Mouse (Mus musculus) adrenal gland, adult (tissue): ENCODE results near the gene 1700013G24Rik.

Source experiments
- DNase-seq, 2 experiments: peaks; one replicate each; pipeline ENCODE4 v3.0.0; 2022 to 2023; ENCODE audit warnings: low spot score in 1 of 2; ENCODE audit not compliant: inconsistent age in 2 of 2

The 1700013G24Rik gene

GRCm38 (mm10) chr4:137454582-137454981 lies 1.5 kb downstream of the 1700013G24Rik start:
- DNase-seq, result no peak

DNA sequence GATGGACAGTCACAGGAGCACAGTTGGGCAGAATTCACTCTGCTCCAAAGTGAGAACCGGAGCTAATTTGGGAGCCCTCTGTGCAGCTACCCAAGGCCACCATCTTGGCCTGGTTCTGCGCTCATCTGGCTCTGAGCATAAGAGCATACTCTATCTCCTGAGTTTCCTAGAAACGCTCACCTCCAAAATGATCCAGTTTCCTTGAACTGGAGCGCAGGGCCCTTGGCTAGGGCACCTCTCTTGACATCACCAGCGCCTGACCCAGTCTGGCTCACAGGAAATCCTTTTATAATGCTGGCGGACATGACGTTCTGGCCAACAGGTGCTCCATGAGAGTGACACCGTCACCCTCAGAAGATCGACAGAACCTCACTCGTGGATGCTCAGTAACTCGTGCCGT lies 3.5 kb downstream of the 1700013G24Rik start:
- DNase-seq, result no peak

DNA sequence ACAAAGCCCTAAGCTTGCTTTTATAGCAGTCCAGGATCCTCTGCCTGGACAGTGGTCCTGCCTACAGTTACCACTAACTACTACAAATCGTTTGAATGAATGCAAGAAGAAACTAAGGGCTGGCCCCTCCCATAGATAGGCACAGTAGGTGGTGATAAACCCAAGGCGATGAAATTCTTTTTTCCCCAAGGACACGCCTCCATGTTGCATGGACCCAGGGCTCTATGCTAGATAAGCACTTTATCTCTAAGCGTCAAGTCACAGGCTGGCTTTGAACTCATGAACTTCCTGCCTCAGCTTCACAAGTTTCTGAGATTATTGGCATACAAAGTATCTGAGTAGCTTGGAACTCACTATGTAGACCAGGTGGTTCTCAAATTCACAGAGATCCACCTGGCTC lies 4.2 kb downstream of the 1700013G24Rik start:
- no peak for DNase-seq

GRCm38 (mm10) chr4:137458310-137458709 lies 5.2 kb downstream of the 1700013G24Rik start:
- no peak for DNase-seq

DNA sequence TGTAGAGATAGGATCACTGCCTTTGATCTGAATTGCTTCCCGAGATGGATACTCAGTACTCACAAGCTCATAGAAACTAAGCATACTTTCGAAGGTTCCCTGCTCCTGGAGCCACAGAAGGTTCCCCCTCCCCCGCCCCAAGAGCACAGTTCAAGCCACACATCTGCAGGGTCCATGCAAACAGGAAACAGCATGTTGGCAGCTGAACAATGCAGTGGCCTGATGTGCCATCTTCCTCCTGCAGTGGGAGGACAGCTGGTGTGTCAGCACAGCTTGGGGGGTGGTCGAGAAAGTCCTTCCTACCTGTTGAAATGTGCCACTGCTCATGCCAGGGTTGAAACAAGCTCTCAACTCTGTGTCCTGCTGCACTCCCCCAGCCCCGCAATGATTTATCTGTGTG lies 5.8 kb downstream of the 1700013G24Rik start:
- no peak for DNase-seq

GRCm38 (mm10) chr4:137460676-137461075 lies 7.6 kb downstream of the 1700013G24Rik start:
- DNase-seq, result no peak

GRCm38 (mm10) chr4:137461217-137461616 lies 8.1 kb downstream of the 1700013G24Rik start:
- no peak for DNase-seq

DNA sequence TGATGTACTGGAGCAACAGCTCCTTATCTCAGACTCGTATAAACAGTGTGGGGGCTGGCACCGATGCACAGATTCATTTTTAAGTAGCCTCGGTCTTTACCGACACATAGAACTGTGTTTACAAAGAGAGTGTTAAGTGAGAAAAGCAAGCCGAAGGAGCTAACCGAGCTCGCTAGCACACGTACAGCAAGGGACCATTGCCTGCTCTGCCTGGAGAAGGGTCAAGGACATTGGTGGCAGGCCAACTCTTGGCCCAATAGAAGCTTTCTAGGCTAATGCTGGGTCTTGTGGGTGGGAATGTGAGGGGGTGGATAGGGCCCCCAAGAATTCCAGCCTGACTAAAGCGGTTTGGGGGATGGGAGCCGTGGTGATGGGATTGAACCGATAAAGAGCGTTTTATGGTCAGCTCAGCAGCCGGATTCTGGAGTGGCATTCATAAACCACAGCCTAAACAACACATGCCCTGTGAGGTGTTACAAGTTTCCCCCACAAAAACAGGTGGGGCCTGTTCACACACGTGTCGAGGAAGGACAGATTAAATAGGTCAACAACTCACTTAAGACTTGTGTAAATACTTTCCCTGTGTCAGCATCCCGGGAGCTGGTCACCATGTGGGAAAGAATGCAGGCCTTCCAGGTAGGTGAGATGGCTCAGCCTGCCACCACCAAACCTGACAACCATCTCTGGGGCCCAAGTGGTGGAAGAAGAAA lies 9.1 kb downstream of the 1700013G24Rik start:
- DNase-seq, result no peak

- peak; percentile 58 to 72 for DNase-seq
Measured at GRCm38 (mm10) chr4:137465125-137465787, 12.2 kb downstream of the 1700013G24Rik start.

DNA sequence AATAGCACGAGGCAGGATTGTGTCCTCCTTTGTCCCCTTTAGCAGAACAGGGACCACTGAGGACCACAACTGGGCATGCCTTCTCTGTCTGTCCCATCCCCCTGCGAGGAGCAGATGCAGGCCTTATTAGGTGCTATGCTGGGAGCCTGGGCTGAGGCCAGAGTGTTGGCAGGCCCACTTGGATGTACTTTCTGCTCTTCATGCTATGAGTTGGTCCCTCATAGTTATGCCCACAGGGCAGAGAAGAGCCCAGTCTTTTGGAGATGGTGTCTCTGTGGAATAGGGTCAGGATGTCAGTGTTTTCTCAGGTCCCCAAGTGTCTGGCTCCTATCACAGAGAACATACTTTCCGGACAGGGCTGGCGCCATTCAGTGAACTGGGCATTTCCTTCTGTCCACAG lies 13.9 kb downstream of the 1700013G24Rik start:
- DNase-seq, result peak in 1 of 2 experiments; percentile 37

GRCm38 (mm10) chr4:137467525-137467924 lies 14.4 kb downstream of the 1700013G24Rik start:
- DNase-seq, result peak in 1 of 2 experiments; percentile 48

DNA sequence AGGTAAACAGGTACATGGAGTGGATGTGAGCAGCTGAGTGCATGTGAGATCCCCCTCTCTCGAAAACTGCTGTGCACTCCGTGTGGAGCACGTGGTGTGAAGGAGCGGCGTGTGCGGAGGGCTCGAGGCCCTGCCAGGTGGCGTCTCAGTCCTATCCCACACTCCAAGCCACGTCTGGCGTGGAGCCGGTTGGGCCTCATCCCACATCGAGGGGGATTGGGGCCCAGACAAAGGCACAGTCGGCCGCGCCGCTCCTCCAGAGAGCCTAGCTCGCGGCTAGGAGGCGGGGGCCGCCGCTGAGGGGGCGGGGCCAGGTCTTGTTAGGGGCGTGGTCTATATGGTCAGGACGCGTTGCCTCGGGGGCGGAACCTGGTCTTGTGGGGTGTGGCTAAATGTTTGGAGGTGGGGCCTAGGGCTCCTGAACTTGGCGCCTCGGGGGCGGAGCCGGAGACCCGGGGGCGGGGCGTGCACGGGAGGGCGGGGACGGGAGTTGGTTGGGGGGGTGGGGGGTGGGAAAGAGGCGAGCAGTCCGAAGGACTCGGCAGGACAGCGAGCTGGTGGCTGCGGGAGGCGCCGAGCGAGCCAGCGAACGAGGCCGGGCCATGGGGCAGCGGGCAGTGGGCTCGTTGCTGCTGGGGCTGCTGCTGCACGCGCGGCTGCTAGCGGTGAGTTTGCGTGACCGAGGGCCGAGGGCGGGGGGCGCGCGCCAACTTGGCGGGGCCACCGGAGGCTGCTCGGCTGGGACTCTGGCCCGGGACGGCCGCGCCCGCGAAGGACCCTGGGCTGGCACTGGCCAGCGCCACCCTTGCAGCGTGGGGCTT lies 15.4 kb downstream of the 1700013G24Rik start, which contains the start of gene Hspg2:
Gene Hspg2, plus strand, starts transcription at position 510 of the 821 bp plus-strand sequence.
- DNase-seq, result peak; percentile 98 to 99

DNA sequence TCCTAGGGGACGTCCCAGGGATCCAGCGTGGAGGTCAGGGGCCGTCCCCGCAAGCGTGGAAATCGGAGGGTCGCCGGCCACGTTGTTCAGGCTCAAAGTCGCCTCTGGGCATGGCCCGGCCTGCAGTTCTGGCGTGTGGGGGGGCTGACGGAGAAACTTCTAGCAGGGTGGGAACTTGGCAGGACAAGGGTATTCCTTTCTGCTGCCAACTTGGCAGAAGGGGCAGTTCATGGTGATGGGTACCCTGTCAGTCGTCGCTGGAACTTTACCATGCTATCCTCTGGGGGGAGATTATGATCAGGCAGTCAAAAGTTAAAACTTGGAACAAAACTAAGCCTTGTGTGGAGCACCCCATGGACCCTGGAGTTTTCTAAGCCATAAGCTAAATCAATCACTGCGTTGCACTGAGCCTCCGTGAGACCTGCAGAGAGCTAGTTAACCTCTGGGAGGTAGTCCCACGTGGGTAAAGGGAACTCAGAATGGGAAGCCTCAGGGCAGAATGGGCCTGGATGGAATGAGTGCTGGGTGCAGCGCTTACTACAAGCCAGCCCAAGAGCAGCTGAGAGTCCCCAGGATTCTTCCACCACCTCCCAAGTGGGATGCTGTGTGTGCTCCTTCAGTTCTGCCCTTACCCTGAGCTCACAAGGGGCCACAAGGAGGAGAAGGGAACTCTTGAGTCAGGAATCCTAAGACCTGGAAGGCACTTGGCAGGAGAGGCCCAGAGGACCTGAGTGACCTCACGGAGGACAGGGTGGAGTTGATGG lies 16.2 kb downstream of the 1700013G24Rik start:
- DNase-seq, result peak; percentile 48 to 90

DNA sequence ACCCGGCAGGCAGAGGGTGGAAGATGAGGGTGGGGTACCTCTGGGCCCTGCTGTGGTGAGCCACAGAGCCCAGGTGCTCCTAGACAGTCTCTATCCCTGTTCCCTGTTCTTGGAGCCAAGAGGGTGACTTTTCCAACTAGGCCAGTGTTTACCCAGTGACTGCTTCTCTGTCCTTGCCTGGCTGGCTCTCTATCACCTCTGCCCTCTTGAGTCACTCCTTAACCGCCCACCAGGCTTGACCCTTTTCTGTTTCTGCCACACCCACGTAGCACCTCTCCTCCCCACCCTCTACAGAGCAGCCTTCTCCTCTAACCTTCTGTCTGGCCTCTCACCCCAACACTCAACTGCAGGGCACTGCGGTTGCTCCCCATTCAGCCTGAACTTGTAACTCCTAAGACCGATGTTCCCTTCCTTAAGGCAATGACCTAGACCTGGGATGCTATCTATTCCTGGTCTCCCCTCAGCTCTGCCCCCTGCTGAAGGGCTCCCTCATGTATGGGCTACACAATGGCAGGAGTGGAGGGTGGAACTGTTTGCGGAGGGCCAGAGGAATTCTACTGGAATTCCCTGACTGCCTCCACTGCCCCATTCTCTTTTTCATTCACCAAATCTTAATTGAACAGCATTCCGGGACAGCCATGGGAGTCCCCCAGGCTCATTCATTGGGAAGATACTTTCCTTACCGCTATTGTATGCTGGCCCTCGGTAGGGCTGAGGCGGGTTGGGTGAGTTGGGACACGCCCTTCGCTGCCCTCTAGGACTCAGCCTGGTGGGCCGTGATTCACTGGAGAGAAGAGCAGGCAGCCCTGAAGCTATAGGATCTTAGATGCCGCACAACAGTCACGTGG lies 17.0 kb downstream of the 1700013G24Rik start:
- peak; percentile 62 to 84 for DNase-seq

DNA sequence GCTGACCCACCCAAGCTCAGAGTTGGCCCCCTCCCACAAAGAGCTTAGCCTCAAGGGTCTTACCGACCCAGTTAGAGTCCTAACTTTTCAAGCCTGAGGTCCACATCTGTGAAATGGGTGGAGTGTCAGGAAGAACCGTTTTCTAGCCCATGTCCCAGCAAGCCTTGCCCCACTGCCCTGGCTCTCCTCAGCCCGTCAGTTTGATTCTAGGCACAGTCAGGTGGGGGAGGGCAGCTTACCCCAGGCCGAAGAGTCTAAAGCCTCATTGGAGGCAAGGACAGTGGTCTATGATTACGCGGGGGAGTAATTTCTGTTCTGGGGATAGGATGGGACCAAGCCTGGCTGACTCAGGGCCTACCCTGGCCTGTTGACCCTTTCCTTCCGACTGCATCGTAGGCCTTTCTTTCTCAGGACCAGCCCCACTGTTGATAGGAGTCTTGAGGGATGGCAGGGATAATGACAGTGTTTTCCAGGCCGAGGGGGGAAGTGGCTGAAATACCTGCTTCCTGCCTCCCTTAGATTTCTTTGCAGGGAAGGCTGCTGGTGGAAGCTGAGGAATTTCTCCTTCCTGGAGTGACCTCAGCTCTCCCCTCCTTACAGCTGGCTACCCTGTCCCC lies 17.7 kb downstream of the 1700013G24Rik start:
- peak; percentile 45 to 71 for DNase-seq

- DNase-seq, result peak in 1 of 2 experiments; percentile 54
Measured at GRCm38 (mm10) chr4:137471326-137471725, 18.2 kb downstream of the 1700013G24Rik start.

DNA sequence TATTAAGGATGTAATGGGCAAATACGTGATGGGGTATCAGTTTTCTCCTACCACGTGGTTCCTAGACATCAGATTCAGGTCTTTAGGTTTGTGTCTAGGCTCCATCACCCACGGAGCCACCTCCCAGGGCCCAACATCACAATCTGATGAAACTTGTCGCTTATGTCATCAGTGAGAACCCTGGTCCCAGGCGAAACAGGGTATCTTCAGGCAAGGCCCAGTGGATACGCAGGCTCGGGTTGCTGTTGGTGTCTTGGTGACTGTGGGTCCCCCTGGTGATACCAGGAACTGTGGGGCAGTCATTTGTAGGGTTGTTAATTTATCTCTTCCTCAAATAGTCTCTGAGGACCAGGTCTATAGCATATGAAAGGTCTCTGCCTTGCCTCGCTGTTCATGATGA lies 20.2 kb downstream of the 1700013G24Rik start:
- peak in 1 of 2 experiments; percentile 30 for DNase-seq

DNA sequence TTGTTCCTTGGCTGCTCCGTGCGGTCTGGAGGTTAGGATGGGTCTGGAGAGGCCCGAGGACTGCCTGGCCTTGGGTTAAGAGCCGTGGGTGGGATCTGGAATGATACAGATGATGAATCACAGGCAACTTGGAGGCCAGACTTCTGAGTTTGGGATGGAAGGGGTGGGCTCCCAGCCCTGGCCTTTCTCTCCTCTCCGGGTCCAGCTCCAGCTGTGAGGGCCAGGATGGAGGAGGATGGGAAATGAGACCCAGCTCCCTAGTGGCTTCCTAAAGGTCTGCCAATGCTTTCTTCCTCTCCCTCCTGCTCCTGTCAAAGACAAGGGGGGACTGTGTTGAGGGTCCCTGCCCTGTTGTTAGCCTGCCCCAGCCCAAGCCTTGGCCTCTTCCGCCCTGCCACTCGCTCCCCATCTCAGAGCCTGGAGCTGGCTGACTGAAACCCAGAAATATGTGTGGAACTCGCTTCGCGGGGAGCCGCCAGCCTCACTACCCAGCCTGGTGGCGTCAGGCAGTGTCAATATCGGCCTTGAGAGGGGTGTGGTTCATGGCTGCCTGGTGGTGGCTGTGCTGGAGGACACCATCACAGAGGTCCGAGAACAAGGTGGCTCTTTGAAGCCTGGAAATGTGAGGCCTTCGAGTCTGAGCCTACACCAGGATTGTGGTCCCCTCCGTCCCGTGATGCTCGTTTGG lies 20.8 kb downstream of the 1700013G24Rik start:
- peak; percentile 90 to 92 for DNase-seq

DNA sequence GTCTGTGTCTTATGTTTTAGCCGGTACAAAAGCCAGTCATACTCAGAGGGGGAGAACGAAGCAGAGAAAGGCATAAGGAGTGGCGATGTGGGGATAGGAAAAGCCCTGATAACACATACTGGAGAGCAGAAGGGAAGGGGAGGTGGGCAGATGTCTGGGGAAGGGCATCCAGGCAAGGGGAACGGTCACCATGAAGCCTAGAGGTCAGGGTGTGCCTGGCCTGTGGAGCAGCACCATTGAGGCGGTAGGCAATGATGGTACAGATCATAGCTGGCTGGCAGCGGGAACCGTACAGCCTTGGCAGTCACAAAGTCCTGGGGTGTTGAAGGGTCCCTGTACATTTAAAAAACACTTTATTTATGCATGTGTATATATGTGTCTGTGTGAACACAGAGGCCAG lies 21.6 kb downstream of the 1700013G24Rik start:
- peak in 1 of 2 experiments; percentile 44 for DNase-seq
